Mouse (Mus musculus) mouse embryonic stem cell (cell line): ENCODE results near the gene Klra17.
"Not testable (repeated sequence)": the region's sequence is repeated elsewhere in the genome, so short reads cannot be mapped to it uniquely, and the experiment has no call there.

Experiments
- in situ Hi-C, 2 experiments: fragments of 300-500 bp; cut with MboI; formaldehyde crosslinking; loops; 1 replicate in 1 of 2; 3 replicates in 1 of 2; pipeline ENCODE4 v1.14.3; 2019 to 2020; ENCODE audit warnings: low sequenced_read_pairs in 2 of 2, low pct_unique_long_range_greater_than_20kb in 1 of 2, mixed read lengths in 1 of 2; ENCODE audit not compliant: unreplicated experiment in 1 of 2

Gene Klra17

GRCm38 (mm10) chr6:129876549-129876948, at the start of gene Klra17:
TSS of gene Klra17 (minus strand) at chr6:129876672.
- in situ Hi-C loops, result no loop called here

- in situ Hi-C loops, result not testable (repeated sequence)
These were observed 41.0 kb upstream of the Klra17 start, which contains the start of gene Klra5 for GRCm38 (mm10) chr6:129917476-129917946. TSS of gene Klra5 (minus strand) at chr6:129917650.

DNA sequence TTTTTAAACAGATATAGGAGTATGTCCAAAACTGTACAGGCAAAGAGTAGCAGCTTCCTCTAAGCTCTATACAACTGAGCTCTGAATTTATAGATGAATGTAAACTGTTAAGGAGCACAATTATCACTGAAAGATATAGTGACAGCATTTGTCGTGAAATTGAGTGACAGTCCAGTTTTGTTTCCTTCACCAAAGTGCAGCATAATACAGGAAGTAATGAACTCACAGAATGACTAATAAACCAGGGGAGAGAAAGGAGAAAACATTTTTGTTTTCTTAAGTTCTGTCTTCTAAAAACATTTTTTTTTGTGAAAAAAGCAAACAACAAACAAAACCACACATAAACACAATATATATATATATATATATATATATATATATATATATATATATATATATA, 40.5 kb upstream of the Klra17 start:
- in situ Hi-C loops, result no loop called here

DNA sequence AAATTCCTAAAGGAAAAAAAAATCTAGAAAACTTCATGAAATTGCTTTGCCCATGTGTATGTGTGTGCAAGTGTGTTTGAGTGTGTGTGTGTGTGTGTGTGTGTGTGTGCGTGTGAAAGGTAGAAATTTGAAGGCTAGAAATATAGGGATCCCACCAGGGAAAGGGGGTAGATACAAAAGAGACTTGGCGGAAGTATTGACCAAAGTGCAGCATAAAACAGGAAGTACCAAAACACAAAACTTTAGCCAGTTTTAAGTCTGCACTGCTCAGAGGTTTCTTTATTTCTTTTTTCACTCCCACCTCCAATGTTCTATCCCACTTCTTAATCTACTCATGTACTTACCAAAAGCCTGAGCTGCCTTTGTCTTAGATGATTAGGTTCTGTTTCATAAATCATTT, 6.1 kb upstream of the Klra17 start:
- in situ Hi-C loops, result no loop called here

DNA sequence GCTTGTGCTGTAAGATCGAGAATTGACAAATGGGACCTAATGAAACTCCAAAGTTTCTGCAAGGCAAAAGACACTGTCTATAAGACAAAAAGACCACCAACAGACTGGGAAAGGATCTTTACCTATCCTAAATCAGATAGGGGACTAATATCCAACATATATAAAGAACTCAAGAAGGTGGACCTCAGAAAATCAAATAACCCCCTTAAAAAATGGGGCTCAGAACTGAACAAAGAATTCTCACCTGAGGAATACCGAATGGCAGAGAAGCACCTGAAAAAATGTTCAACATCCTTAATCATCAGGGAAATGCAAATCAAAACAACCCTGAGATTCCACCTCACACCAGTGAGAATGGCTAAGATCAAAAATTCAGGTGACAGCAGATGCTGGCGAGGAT, 14.1 kb downstream of the Klra17 start, which contains the start of gene Gm17631:
Gm17631 (plus strand) TSS at position 301 of the 400 bp plus-strand sequence.
- in situ Hi-C loops, result not testable (repeated sequence)

- in situ Hi-C loops, result no loop called here
These were observed 50.9 kb downstream of the Klra17 start for GRCm38 (mm10) chr6:129825559-129825958.

- in situ Hi-C loops, result no loop called here
These were observed 52.5 kb downstream of the Klra17 start for GRCm38 (mm10) chr6:129824004-129824403.

DNA sequence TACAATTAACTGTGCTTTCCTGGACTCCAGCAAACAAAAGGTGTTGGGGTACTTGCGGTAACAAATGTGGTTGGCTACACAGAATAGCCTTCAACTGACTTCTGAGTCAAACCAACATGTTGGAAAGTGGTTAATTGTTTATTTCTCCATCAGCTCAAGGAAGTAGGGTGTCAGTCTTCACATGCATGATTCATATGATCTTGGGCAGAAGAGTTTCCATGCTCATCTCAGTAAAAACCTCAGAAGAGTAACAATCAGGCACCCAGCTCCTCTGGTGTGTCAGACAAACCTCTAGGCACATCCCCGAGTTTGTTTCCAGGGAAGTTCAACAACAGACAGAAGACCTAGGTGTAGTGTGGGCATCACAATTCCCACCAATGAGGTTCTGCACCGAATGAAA, 58.7 kb downstream of the Klra17 start:
- in situ Hi-C loops, result no loop called here

GRCm38 (mm10) chr6:129784170-129784569, 92.3 kb downstream of the Klra17 start, which contains the start of gene Gm156:
TSS of gene Gm156 (minus strand) at chr6:129784270.
- in situ Hi-C loops, result not testable (repeated sequence)
